Mouse (Mus musculus) lung, adult 2 months (tissue): ENCODE results near the gene Ebf3.

Experiments used
- CTCF ChIP-seq: fragments of 200-500 bp; IDR thresholded peaks from 2 replicates; pipeline ENCODE4 v1.5.1; 2011; ENCODE audit warnings: mild to moderate bottlenecking, low read length, control low read depth; ENCODE audit not compliant: insufficient read depth
- POLR2A ChIP-seq: fragments of 200-500 bp; IDR thresholded peaks from 2 replicates; pipeline ENCODE4 v1.6.1; 2011; ENCODE audit warnings: low read depth, mild to moderate bottlenecking, control low read depth, low read length, borderline replicate concordance; ENCODE audit errors: extremely low read depth

GRCm38 (mm10) chr7:137313183-137313903 is 902 bp downstream of the Ebf3 start:
- TF ChIP-seq CTCF (no peak), POLR2A (no peak)
